Mouse (Mus musculus): ENCODE measurements around the gene Nos3. TPM values are rescaled to one million over a fixed set of nuclear protein-coding genes. Genes with fewer than 3 reads are reported as not detected.

Nos3 gene
- polyA plus RNA-seq, 1 experiment: 0.92 TPM

DNA sequence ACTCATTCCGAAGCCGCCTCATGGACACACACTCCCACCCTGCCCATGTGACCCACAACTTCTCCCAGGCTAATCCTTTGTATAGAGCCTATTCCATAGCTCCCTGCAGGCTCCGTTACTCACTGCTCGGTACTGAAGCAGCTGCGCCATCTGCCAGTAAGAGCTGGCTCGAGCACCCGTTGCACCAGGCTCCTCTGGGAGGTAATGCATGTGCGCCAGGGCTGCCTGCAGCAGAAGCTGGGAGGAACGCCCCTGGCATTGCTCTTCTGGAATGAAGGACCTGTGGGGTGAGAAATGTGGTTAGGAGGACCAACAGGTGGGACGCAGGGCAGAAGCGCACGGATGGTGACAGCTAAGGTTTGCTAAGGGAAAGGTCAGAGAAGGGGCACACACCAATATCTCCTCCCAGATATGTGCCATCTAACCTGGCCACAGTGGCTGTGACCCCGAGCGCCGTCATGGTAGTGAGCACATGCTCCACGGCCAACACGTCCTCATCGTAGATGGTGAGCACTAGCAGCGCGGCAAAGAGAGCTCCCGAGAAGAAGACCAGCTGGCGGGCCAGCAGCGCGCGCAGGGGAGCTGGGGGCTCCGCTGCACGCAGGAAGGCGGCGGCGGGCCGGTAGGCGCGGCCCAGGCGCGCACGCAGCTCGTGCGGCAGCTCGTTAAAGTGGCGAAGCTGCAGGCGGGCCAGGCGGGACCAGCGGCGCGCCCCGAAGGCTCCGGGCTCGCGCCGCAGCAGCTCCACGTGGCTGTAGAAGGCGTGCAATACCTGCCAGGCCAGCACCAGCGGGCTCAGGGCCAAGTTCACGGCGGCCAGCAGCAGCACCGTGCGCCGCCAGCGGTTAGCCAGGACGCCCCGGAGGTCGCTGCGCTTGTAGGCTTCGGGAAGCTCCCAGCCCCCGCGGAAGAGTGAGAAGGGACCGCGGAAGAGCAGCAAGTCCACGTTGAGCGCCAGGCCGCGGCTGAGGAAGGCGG is 22.9 kb downstream of the Nos3 start:
- peak overlapping the region; percentile 14 for H3ac ChIP-seq (ENCODE audit: control insufficient read depth, insufficient read length)
- H3K4me3 ChIP-seq: no peak overlapping the region
- no peak for TF ChIP-seq USF1 (IDR thresholded peaks at IDR 0.05; ENCODE audit: low read depth)
- TF ChIP-seq MYOG (IDR thresholded peaks at IDR 0.05; ENCODE audit: control insufficient read depth in 1 of 3, insufficient read depth in 1 of 3, insufficient read length in 2 of 3, low read depth in 2 of 3): peak in 1 of 3 experiments; percentile 64
- TF ChIP-seq MYOD1 (IDR thresholded peaks at IDR 0.05; ENCODE audit: control insufficient read depth in 1 of 3, insufficient read length in 2 of 3, low read depth in 2 of 3): peak in 2 of 3 experiments; percentile 28 to 29
- TF ChIP-seq POLR2A (IDR thresholded peaks at IDR 0.05; ENCODE audit: insufficient read length, low read depth): no peak
- TF ChIP-seq REST (IDR thresholded peaks at IDR 0.05; ENCODE audit: insufficient read depth, insufficient read length): no peak
- H3K36me3 ChIP-seq (ENCODE audit: control insufficient read depth, insufficient read depth): no peaks in the 10 kb centered on the region
- no peaks in the 10 kb centered on the region for H3K79me2 ChIP-seq (ENCODE audit: control insufficient read depth, insufficient read depth)
- H3K27me3 ChIP-seq (ENCODE audit: control insufficient read depth, insufficient read depth, insufficient read length): no peaks in the 10 kb centered on the region
- peak overlapping the region; percentile 35 for H3K4me2 ChIP-seq (ENCODE audit: low read depth)

GRCm38 (mm10) chr5:24388246-24388915 is 23.8 kb downstream of the Nos3 start:
- Histone ChIP-seq H3K36me3 (ENCODE audit: control insufficient read depth, insufficient read depth) (no peaks in the 10 kb centered on the region), H3K4me2 (ENCODE audit: low read depth) (peak overlapping the region; percentile 35), H3ac (ENCODE audit: control insufficient read depth, insufficient read length) (peak overlapping the region; percentile 14), H3K79me2 (ENCODE audit: control insufficient read depth, insufficient read depth) (no peaks in the 10 kb centered on the region), H3K4me3 (no peak overlapping the region), H3K27me3 (ENCODE audit: control insufficient read depth, insufficient read depth, insufficient read length) (no peaks in the 10 kb centered on the region)
- no peak for TF ChIP-seq TCF3 (IDR thresholded peaks at IDR 0.05; ENCODE audit: insufficient read length, low read depth)
- TF ChIP-seq TCF12 (IDR thresholded peaks at IDR 0.05; ENCODE audit: insufficient read depth, poor library complexity, severe bottlenecking): no peak
- TF ChIP-seq REST (IDR thresholded peaks at IDR 0.05; ENCODE audit: insufficient read depth, insufficient read length): no peak
- no peak for TF ChIP-seq SRF (IDR thresholded peaks at IDR 0.05; ENCODE audit: control insufficient read depth, insufficient read length, low read depth)
- no peak for TF ChIP-seq CEBPB (IDR thresholded peaks at IDR 0.05; ENCODE audit: insufficient read depth, poor library complexity, severe bottlenecking)
- no peak for TF ChIP-seq MAX (IDR thresholded peaks at IDR 0.05; ENCODE audit: low read depth)
- no peak for TF ChIP-seq USF1 (IDR thresholded peaks at IDR 0.05; ENCODE audit: low read depth)
- TF ChIP-seq MYOD1 (IDR thresholded peaks at IDR 0.05; ENCODE audit: control insufficient read depth in 1 of 3, insufficient read length in 2 of 3, low read depth in 2 of 3): no peak

DNA sequence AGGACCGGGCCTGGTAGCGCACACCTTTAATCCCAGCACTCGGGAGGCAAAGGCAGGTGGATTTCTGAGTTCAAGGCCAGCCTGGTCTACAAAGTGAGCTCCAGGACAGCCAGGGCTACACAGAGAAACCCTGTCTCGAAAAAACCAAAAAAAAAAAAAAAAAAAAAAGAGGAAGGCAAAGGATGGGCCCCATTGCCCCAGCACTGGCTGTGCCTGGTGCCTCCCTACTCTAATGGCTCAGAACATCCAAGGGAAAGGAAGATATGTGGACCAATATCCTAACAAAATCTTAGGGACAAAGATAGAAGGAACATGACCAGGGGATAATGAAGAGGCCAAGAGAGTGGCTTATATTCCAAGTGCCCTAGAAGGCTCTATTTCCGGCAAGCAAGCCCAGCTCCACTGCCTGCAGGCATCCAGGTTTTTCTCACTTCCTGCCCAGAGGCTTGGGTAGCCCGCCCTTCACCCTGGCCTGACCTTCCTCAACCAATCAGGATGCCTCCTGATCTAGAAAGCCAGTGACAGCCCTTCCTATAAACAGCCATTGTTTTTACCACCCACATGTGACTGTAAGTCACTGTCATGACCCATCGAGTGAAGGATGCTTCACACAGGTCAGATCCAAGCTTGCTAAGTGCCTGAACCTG is 24.5 kb downstream of the Nos3 start:
- Histone ChIP-seq H3K27me3 (ENCODE audit: control insufficient read depth, insufficient read depth, insufficient read length) (no peaks in the 10 kb centered on the region), H3K36me3 (ENCODE audit: control insufficient read depth, insufficient read depth) (no peaks in the 10 kb centered on the region), H3K4me2 (ENCODE audit: low read depth) (peak overlapping the region; percentile 51), H3K79me2 (ENCODE audit: control insufficient read depth, insufficient read depth) (no peaks in the 10 kb centered on the region), H3K4me3 (no peak overlapping the region), H3ac (ENCODE audit: control insufficient read depth, insufficient read length) (no peak overlapping the region)
- TF ChIP-seq MAX (IDR thresholded peaks at IDR 0.05; ENCODE audit: low read depth) (no peak), USF1 (IDR thresholded peaks at IDR 0.05; ENCODE audit: low read depth) (no peak), TCF12 (IDR thresholded peaks at IDR 0.05; ENCODE audit: insufficient read depth, poor library complexity, severe bottlenecking) (no peak), CEBPB (IDR thresholded peaks at IDR 0.05; ENCODE audit: insufficient read depth, poor library complexity, severe bottlenecking) (no peak), MYOD1 (IDR thresholded peaks at IDR 0.05; ENCODE audit: control insufficient read depth in 1 of 3, insufficient read length in 2 of 3, low read depth in 2 of 3) (no peak), E2F4 (IDR thresholded peaks at IDR 0.05; ENCODE audit: insufficient read depth) (no peak), SRF (IDR thresholded peaks at IDR 0.05; ENCODE audit: control insufficient read depth, insufficient read length, low read depth) (no peak), REST (IDR thresholded peaks at IDR 0.05; ENCODE audit: insufficient read depth, insufficient read length) (no peak), POLR2A (IDR thresholded peaks at IDR 0.05; ENCODE audit: insufficient read length, low read depth) (no peak), POLR2AphosphoS2 (IDR thresholded peaks at IDR 0.05; ENCODE audit: insufficient read length, low read depth) (no peak), TCF3 (IDR thresholded peaks at IDR 0.05; ENCODE audit: insufficient read length, low read depth) (no peak), MYOG (IDR thresholded peaks at IDR 0.05; ENCODE audit: control insufficient read depth in 1 of 3, insufficient read depth in 1 of 3, insufficient read length in 2 of 3, low read depth in 2 of 3) (no peak)

DNA sequence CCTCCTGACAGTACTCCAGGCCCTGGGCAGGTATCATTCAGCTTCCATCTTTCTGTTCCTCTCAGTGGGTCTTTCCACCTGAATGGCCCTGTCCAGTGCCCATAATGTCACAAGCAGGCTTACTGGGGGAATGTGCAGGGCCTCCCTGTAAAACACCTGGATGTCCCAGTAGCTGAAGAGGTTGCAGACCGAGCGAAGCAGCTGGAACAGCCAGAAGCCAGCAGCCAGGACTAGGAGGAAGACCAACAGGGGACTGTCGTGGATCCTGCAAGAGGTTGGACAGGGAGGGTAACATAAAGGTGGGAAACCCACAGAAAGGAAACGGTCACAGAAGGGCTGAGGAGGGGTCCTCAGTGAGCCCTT is 25.0 kb downstream of the Nos3 start:
- no peaks in the 10 kb centered on the region for H3K36me3 ChIP-seq (ENCODE audit: control insufficient read depth, insufficient read depth)
- no peaks in the 10 kb centered on the region for H3K27me3 ChIP-seq (ENCODE audit: control insufficient read depth, insufficient read depth, insufficient read length)
- TF ChIP-seq MYOG (IDR thresholded peaks at IDR 0.05; ENCODE audit: control insufficient read depth in 1 of 3, insufficient read depth in 1 of 3, insufficient read length in 2 of 3, low read depth in 2 of 3) (no peak), E2F4 (IDR thresholded peaks at IDR 0.05; ENCODE audit: insufficient read depth) (no peak), TCF12 (IDR thresholded peaks at IDR 0.05; ENCODE audit: insufficient read depth, poor library complexity, severe bottlenecking) (no peak), MAX (IDR thresholded peaks at IDR 0.05; ENCODE audit: low read depth) (no peak), CEBPB (IDR thresholded peaks at IDR 0.05; ENCODE audit: insufficient read depth, poor library complexity, severe bottlenecking) (no peak), USF1 (IDR thresholded peaks at IDR 0.05; ENCODE audit: low read depth) (no peak), SRF (IDR thresholded peaks at IDR 0.05; ENCODE audit: control insufficient read depth, insufficient read length, low read depth) (no peak), POLR2A (IDR thresholded peaks at IDR 0.05; ENCODE audit: insufficient read length, low read depth) (no peak), REST (IDR thresholded peaks at IDR 0.05; ENCODE audit: insufficient read depth, insufficient read length) (no peak), MYOD1 (IDR thresholded peaks at IDR 0.05; ENCODE audit: control insufficient read depth in 1 of 3, insufficient read length in 2 of 3, low read depth in 2 of 3) (no peak), POLR2AphosphoS2 (IDR thresholded peaks at IDR 0.05; ENCODE audit: insufficient read length, low read depth) (no peak), TCF3 (IDR thresholded peaks at IDR 0.05; ENCODE audit: insufficient read length, low read depth) (no peak)

More for the DNA sequence above, 25.0 kb downstream of the Nos3 start:
- Histone ChIP-seq H3K79me2 (ENCODE audit: control insufficient read depth, insufficient read depth) (no peaks in the 10 kb centered on the region), H3K4me2 (ENCODE audit: low read depth) (peak overlapping the region; percentile 51), H3ac (ENCODE audit: control insufficient read depth, insufficient read length) (no peak overlapping the region), H3K4me3 (no peak overlapping the region)
